Mouse (Mus musculus) adrenal gland, postnatal 14 days (tissue): Measurements from ENCODE around the gene Tpm3. TPM values are rescaled to one million over a fixed set of nuclear protein-coding genes. Genes with fewer than 3 reads are reported as not detected.
A peak's percentile ranks its signal among the peaks of the same experiment; 100 is the strongest.

Experiments
- DNase-seq: peaks from one replicate; pipeline ENCODE4 v3.0.0; 2021; ENCODE audit warnings: mixed read lengths
- long read RNA-seq, 2 experiments: library from polyadenylated mRNA; stranded (forward); transcript quantifications; one replicate each; pipeline ENCODE4 v2.0.0; 2021
- total RNA-seq: library from RNA; stranded (reverse); gene quantifications from 2 replicates; pipeline ENCODE4 v1.2.3, GENCODE M21; 2021

The Tpm3 gene
- total RNA-seq = 170 and 208 TPM in 2 replicates
- long read RNA-seq, experiment 1, transcript Tpm3-201 (8 exons, 2,230 nt) = major isoform, 255 of 307 reads
- long read RNA-seq, experiment 1, partial matches to known transcripts = 17 of 307 reads
- long read RNA-seq, experiment 1, other reads (novel, unspliced or antisense) = 35 of 307 reads
- long read RNA-seq, experiment 2, transcript Tpm3-201 (8 exons, 2,230 nt) = major isoform, 147 of 188 reads
- long read RNA-seq, experiment 2, partial matches to known transcripts = 14 of 188 reads
- long read RNA-seq, experiment 2, other reads (novel, unspliced or antisense) = 27 of 188 reads

GRCm38 (mm10) chr3:90072294-90072693 is at the start of gene Tpm3:
Gene Tpm3 (plus strand): TSS chr3:90072649.
- no peak for DNase-seq

- no peak for DNase-seq
Observed at GRCm38 (mm10) chr3:90034653-90035052, 37.8 kb upstream of the Tpm3 start.

DNA sequence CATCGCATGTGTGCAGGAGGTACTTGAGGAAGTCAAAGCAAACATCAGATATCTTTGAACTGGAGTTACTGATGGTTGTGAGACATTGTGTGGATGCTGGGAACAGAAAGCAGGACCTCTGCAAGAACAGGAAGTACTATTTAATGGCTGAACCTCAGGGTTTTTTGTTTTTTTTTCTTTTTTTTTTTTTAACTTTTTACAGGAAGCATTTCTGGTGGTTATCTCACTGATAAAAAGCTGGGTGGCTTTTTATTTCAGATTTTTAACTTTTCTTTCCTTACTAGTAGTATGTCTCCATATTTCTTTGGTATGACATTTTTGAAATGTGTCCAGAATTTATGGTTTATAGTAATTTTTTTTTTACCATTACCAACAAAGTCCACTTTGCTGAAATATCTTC is 36.2 kb upstream of the Tpm3 start:
- no peak for DNase-seq

- DNase-seq = no peak
Observed at GRCm38 (mm10) chr3:90049691-90050090, 22.8 kb upstream of the Tpm3 start.

DNA sequence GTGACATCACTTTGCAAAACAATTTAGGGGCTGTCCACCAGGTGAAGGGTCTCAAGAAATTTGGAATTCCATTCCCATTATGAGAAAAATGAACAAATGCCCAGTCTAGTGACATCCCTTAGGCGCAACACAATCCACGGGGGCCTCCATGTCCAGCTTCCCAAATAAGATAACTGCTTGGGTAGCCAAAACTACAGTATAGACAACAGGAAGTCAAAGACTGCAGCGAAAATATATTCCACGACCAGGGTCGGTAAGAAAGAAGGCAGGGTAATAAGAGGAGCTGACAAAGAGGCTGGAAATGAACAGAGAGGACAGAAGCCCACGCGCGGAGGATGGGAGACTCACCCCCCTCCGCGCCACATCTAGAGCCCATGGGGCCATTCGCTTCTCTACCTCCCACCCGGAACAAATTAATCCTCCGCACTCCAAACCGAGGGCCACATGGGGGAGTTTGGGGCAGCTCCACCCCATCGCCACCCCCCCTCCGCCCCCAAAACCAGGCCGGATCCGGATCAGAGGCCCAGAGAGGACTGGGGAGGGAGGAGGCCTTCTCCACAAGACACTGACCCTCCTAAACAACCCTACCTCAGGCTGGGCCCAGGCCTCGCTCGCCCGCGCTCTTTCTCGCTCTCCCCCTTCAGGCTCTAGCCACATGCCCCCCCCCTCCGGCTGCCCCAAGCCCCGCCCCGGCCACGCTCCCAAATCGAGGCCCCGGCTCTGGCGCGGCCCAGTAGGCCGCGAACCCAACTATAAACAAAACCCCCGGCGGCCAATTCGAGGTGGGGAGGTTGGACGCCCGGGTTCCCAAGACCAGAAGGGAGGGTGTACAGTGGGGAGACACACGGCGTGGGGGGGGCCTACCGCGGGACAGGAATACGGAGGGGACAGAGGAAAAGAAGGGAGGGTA is 20.8 kb upstream of the Tpm3 start, which contains the start of gene 4933434E20Rik:
4933434E20Rik (plus strand) TSS at position 196 of the 910 bp plus-strand sequence.
- DNase-seq = peak; percentile 81

- DNase-seq = peak; percentile 97
Observed at GRCm38 (mm10) chr3:90052351-90053241, 19.9 kb upstream of the Tpm3 start, which contains the start of gene Ubap2l. Gene Ubap2l (minus strand): TSS chr3:90052628.

DNA sequence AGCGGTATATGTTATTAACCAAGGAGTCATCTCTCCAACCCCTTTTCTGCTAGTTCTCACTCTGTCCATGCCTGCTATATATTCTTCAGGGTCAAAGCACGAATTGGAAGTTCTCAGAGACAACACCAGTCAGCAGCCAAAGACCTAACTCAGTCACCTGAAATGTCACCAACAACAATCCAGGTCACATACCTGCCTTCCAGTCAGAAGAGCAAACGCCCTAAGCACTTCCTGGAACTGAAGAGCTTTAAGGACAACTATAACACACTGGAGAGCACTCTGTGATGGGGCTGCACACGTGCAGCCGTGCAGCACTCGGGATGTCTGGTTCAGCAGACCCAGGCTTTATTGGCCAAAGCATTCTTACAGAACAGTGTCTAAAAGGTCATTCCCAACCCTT is 10.9 kb upstream of the Tpm3 start:
- no peak for DNase-seq

DNA sequence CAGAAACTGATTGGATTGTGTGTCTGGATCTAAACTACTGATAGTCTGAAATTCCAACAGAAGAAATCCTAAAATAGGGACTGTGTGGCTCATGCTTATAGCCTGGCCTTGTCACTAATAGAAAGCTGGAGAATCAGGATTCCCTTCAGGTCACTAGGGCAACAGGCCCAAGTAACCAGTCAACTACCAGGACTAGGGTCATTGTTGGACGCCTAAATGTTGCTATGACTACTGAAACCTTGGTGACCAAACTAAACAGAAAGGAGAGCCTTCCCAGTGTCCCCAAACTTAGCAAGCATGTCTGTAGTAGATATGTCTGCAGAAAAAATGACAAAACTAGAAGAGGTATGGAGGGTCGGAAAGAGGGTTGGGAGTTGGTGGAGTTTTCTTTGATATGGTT is 9.9 kb upstream of the Tpm3 start:
- no peak for DNase-seq

GRCm38 (mm10) chr3:90064383-90064782 is 8.1 kb upstream of the Tpm3 start:
- no peak for DNase-seq

DNA sequence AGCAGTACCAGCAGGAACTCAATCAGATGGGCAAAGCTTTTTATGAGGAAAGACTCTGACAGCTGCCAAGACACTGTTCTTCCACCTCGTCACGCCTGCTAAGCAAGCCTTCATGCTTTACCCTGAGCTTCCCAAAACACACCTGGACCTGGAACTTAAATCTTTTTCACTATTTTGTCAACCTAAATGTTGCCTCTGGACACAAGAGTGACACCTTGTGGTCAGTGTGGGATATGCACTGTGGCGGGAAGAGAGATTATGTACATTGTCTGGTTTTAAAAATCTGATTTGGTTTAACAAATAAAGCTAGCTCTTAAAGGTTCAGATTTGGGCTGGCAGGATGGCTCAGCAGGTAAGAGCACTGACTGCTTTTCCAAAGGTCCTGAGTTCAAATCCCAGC is 6.9 kb upstream of the Tpm3 start:
- peak; percentile 54 for DNase-seq

- no peak for DNase-seq
Observed at GRCm38 (mm10) chr3:90067851-90068250, 4.6 kb upstream of the Tpm3 start.

DNA sequence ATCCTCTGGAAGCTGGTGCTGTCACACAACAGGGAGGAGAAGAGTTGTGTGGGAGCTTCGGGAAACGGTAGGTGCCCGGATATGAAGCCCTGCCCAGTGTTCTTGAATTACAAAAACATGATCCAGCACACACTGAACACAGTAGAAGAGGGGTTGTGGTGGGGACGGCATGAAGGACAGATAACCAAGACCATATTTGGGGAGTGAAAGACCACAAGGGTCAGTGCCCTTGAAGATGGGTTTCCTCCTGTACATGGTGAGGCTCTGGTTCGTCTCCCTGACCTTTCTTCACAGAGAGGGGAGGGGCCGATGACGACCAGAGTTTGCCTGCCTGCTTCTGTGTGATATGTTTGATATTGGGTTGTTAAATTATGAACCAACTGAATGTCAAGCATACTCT is 2.8 kb upstream of the Tpm3 start:
- DNase-seq = no peak

DNA sequence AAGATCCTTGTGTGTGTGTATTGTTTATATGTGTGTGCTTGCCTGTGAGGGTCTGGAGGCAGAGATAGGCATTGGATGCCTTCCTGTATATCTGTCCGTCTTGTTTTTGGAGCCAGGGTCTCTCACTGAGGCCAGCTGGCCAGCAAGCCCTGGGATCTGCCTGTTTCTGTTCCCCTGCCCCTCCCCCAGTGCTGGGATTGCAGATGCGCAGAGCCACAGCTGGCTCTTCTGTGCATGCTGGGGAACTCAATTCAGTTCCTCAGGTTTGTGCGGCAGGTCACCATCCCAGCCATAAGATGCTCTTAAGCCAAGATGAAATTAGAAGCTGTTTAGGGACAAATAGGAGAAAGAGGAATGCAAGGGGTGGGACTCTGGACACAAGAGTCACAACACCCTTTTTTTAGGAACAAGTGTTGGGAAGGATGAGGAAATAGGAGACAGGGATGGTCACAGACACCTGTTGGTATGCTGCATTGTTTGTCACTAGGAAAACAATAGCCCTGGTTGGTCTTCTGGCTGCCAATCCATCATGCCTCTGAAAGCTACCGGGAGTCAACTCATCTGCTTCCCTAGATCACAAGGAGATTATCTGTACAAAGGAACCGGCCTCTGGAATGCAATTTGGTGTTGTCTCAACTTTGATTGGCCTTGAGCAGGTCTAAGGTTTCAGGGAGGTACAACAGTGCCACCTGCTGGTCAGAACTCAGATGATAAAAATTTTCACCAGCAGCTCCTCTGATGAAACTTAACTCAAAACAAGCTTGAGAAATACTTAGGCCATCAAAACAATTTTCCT is 4.7 kb downstream of the Tpm3 start:
- peak; percentile 88 for DNase-seq

DNA sequence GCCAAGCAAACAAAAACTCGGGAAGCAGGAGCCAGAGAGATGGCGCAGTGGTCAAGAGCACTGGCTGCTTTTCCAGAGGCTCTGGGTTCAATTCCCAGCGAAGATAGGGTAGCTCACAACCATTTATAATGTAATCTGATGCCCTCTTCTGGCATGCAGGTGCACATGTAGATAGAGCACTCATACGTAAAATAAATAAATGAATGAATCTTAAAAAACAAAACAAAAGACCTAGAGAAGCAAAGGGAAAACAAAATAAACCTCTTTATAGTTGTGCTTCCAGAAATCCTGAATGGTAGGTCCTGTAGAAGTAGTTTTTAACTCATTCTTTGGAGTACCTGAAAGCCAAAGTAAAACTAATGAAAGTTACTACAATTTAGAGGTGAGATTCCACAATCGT is 5.8 kb downstream of the Tpm3 start:
- DNase-seq = no peak

DNA sequence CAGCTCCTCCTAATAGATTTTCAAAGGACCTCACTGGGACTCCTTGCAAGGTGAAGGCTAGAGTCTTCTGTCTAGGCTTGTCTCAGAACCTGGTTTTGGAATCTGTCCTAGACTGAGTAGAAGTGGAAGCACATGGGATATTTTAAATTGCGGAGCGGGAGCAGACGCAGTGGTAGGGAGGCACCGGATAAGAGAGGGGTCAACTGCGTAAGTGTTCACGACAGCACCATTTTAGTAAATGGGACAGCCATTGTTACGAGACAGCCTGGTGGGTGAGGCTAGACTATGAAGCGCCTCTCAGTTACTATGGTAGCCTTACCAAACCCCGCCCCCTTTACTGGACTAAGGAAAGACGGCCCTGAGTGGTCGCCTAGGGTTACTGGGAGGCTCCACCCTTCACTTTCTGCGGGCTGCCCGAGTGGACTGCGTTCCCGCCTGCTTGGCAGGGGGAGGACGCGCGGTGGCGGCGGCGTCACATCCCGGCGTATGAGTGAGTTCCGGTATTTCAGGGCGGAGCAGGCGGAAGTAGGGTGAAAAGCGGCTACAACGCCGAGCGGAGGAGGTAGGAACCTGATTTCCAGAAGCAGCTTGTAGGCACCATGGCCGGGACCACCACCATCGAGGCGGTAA is 6.8 kb downstream of the Tpm3 start:
- peak; percentile 97 for DNase-seq

DNA sequence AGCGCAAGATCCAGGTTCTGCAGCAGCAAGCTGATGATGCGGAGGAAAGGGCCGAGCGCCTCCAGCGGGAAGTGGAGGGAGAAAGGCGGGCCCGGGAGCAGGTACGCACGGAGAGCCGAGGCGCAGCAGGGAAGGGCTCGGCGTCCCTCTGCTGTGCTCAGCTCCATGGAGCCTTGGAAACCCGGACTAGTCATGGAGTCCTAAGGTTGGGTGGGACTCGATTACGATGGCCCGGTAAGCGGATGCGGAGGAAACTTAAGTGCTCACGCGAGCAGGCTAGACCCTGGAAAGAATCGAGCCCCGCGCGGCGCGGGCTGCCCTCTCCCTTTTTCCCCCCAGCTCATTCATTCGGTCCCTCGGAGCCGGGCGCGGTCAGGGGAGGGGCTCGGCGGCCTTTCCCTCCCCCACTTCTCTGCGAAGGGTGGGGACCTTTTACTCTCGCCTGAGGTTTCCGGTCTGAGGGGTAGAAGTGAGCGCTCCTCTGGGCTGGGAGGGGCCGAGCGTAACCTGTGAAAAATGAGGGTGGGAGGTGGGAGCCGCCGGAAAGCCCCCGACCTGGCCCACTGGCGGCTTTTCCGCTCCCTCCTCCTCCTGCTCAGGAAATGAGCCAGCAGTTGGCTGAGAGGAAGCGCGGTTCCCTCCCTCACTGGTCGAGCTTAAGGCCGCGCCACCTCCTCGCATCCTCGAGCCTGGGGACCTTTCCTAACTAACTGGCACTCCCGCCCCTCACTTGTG is 7.5 kb downstream of the Tpm3 start:
- peak; percentile 88 for DNase-seq

DNA sequence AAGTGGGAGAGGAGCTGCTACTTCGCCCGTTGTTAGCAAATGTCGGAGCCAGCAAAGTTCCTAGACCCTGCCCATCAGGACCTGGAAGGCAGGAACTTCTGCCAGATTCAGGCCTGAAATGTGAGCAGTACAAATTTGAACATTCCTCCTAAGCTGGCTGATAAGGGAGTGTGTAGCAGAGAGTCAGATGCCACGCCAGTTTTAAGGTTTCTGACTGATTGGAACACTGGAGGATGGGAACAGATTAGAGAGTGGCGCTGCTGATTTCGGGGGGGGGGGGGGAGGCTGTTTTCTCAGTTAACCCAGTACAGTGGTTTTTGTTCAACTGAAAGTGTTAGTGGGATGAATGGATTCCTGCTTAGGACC is 8.0 kb downstream of the Tpm3 start:
- DNase-seq = no peak

DNA sequence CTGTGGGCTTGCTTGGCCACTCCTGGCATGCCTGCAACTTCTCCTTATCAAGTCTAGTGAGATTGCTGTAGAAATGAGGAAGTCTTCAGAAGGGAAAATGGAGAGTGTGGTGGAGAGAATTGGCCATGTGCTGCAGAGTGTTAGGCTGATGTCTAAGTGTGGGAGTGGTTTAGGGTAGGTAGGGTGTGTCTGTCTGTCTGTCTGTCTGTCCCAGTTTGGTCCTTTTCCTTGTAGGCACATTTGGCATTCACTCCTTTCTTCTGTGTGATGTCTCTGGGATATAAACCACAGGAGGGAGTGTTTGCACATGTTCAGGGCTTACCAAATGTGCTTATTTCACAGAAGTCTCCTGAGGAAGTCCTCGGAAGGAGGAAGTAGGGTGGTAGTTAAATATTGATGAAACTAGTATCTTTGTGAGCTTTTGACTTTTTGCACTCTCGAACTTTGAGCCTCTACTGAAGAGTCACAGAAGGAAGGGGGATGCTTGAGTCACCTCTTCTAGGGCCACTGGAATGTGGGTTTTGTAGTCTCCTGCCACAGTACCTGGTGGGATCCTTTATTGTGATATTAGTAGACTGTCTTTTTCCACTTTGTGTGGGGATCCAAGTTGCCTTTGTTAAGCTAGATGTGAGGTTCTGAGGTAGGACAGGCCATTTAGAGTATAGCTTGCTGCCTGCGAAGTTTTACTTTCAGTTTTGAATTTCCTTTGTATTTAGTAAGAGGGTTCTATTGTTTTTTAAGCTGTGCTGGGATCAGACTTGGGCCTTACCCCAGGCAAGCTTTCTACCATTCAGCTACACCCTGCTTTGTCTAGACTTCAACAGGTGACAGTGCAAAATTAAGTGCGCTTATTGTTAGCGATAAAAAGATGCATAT is 9.2 kb downstream of the Tpm3 start:
- DNase-seq = no peak

- no peak for DNase-seq
Observed at GRCm38 (mm10) chr3:90083034-90083433, 10.6 kb downstream of the Tpm3 start.
